Mouse (Mus musculus) WW6 (cell line): ENCODE data around the gene Myh7.
"Not testable (repeated sequence)": the region's sequence is repeated elsewhere in the genome, so short reads cannot be mapped to it uniquely, and the experiment has no call there.

ENCODE experiments used
- DNase-seq: peaks from one replicate; pipeline ENCODE4 v3.0.0-alpha.2; 2013; ENCODE audit warnings: low read depth, low spot score

Gene Myh7

DNA sequence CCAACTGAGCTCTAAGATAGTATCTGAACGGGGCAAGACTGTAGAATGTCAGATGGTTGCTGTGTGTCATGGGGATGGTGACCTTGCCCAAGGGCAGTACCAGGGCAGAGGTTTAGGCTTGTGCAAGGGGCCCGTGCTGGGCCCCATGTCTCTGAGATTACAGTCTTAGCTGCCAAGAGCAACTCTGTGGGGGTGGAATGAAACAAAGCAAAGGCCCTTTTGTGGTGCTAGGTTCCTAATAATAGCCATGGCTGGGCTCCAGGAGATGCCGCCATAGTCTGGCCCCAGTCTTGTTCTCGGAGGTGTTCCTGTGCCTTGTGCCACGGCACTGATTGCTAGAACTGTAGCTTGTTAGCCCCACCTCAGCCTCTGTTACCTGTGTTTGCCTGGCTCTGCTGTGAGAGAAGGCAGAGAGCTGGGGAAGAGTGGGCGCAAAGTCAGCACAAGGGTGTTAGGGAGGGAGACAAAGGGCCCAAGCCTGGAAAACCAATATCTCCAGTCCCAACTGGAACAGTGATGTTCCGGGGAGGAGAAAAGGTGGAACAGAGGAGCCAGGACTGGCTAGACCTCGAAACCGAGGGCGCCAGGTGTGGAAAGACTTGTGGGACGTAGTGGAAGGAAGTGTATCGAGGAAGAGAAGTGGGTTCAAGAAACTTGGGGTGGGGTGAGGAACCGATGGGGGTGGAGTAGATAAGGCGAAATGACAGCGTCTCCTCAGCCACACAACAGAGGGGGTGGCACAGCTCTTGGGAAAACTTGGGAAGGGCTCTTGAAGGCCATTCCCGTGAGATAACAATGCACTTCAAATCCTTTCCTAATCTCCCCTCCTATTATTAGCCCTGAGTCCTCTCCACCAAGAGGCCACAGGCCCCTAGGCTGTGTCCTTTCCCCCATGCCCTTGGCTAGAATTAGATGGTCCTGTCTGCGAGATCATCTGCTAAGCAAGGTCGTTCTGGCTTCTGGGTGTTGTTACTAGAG is 9.7 kb upstream of the Myh7 start:
- no peak for DNase-seq

GRCm38 (mm10) chr14:55002687-55003120 is 8.3 kb upstream of the Myh7 start:
- DNase-seq = no peak

DNA sequence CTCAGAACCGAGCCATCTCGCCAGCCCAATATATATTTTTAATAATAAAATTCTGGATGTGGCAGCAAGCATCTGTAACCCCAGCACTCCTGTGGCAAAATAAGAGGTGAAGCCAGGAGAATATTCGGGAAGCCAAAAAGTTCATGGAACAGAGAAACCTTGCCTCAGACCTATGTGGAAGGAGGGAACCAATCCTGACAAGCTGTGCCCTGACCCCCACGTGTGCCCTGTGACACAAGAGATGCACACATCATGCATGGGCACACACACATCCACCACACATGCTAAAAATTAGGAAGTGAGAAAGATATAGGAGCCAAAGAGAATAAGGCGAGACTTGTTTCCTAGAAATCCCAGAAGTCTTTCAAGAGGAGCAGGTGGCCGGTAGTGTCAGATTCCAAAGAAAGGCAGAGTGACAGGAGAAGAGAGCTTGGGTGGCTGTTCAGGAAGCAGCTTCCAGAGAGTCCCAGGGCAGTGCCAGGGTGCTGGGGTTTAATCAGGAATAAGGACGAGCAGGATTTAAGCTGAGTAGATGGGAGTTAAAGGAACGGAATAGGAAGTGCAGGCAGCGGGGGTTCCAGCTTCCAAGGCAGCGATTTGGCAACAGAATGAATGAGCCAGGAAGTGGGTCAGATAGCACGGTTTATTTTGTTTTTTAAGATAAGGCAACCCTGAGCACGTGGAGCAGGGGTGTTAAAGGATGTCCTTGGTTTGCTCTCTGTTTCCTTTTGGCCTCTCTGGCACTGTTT is 7.7 kb upstream of the Myh7 start:
- no peak for DNase-seq

DNA sequence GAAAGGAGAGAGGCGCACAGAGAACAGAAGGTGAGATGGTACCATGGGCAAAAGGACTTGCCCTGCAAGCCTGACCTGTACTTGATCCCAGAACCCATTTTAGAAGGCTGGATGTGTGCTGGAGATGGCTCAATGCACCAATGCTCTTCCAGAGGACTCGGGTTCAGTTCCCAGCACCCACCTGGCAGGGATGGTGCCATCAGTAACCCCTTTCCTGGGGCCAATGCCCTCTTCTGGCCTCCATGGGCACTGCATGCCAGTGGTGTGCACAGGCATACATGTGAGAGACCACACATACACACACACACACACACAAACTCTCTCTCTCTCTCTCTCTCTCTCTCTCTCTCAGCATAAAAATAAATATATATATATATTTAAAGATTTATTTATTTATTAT is 7.0 kb upstream of the Myh7 start:
- no peak for DNase-seq

- no peak for DNase-seq
Observed at GRCm38 (mm10) chr14:55000814-55001213, 6.4 kb upstream of the Myh7 start.

DNA sequence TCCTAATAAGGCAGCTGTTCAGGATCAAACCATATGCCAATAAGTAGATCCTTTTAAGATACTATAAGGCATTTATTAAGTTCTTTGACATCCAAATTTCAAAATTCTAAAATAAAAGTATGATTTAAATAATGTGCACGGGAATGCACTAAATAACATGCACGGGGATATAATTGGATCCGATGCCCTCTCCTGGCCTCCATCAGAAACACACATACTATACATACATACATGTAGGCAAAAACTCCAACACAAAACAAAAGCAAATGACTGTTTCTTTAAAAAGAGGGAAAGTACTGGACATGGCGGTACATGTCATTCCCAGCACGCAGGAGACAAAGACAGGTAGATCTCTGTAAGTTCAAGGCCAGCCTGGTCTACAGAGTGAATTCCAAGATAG is 5.4 kb upstream of the Myh7 start:
- DNase-seq = not testable (repeated sequence)

GRCm38 (mm10) chr14:54998680-54999079 is 4.3 kb upstream of the Myh7 start:
- DNase-seq = no peak

DNA sequence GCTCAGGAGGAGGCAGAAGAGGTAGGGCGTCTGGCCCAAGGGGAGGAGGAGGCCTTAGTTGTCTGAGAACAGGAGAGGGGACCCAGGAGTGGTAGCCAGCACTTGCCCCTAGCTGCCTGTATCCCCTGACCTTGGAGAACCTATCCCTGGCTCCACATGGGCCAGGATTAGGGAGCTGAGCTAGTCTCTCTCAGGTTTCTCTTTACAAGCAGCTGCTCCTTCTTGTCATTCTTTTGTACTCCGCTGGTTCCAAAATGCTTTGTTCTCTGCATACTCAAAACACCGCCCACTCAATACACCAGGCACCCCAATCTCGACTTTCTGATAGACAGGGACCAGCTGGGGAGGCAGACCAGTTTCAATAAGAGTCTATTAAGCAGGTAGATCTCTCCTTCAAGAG is 2.9 kb upstream of the Myh7 start:
- DNase-seq = no peak

- DNase-seq = no peak
Observed at GRCm38 (mm10) chr14:54996793-54997192, 2.4 kb upstream of the Myh7 start.

GRCm38 (mm10) chr14:54995457-54996138 is 1.2 kb upstream of the Myh7 start:
- no peak for DNase-seq

DNA sequence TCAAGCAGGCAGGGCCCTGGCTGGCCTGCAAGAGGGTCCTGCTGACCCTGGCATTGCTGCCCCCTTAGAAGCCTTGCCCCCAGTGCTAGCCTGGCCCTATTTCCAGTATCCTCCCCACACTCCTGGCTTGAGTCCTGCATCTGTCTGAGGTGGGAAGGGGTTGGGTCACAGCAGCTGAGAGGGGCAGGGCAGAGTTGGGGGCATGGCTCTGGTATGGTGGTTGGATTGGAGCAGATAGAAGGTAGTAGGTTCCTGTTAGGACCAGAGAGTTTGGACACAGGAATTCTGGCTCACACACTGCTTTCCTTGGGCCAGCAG is 402 bp upstream of the Myh7 start:
- no peak for DNase-seq

- no peak for DNase-seq
Observed at GRCm38 (mm10) chr14:54993636-54994035, 790 bp downstream of the Myh7 start.

GRCm38 (mm10) chr14:54992196-54992595 is 2.2 kb downstream of the Myh7 start:
- no peak for DNase-seq

DNA sequence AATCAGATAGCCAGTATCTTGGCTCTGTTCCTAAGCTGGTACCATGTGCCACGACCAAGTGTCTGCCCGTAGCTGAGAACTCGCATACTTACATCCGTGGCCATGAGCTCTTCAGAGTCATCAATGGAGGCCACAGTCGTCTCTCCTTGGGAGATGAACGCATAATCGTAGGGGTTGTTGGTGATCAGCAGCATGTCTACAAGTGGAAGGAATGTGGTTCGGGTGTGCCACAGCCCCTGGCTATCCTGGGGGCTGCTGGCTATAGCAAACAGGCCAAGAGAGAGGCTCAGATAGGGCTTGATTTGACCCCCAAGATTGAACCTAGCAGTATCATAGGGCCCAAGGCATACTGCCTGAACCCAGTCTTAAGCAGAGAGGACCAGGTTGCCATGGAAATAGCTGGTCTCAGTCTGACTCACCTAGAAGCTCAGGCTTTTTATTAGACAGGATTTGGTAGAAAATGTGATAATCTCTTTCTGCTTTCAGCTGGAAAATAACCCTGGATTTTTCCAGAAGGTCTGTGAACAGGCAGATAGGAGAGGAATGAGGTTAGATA is 4.5 kb downstream of the Myh7 start:
- DNase-seq = no peak

DNA sequence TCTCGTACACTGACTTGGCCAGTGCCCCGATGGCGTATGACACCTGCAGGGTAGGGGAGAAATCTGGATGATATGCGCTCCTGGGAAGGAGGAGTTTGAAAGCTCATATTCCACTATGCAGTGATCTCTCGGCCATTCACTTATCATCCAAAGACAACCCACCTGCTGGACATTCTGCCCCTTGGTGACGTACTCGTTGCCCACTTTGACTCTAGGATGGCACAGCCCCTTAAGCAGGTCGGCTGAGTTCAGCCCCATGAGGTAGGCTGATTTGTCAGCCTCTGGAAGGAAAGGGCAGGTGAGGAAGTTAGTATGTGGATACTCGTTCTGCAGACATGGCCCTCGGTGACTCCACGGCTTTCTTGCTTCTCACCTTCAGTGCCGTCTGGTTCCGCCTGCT is 5.5 kb downstream of the Myh7 start:
- DNase-seq = no peak

GRCm38 (mm10) chr14:54988350-54988874 is 6.0 kb downstream of the Myh7 start:
- not testable (repeated sequence) for DNase-seq

- DNase-seq = no peak
Observed at GRCm38 (mm10) chr14:54981934-54982333, 12.5 kb downstream of the Myh7 start.

- DNase-seq = no peak
Observed at GRCm38 (mm10) chr14:54978664-54979063, 15.8 kb downstream of the Myh7 start.

- DNase-seq = no peak
Observed at GRCm38 (mm10) chr14:54976633-54977032, 17.8 kb downstream of the Myh7 start, which contains the start of gene Gm17428. Gene Gm17428, plus strand, starts transcription at chr14:54976933.

DNA sequence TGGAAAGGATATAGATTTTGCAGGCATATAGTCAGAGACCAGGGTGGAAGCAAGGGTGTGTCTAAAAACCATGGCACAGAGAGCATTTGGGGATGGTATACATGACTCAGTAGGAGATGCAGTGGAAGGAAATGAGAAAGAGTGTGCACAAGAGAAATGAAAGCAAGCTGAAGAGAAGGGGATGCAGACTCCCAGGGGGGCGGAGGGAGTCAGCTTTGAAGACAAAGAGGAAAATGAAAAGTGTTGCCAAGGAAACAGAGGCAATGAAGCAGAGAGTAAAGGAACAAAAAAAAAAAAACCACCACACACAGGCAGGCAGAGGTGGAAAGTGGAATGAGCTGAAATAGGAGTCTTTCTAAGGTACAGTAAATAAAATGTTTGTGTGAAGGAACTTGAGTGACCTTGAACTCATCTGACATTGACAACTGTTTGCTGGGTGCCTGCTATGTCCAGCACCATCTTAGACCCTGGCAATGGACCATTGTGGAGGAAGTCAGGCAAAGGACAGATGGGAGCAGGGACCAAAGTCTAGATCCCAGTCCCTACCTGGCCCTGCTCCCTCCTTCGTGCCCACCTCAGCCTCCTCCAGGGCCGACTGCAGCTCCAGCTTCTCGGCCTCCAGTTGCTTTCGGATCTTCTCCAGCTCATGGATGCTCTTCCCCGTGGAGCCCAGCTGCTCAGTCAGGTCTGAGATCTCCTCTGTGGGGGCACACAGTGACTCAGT is 20.2 kb downstream of the Myh7 start:
- DNase-seq = no peak

DNA sequence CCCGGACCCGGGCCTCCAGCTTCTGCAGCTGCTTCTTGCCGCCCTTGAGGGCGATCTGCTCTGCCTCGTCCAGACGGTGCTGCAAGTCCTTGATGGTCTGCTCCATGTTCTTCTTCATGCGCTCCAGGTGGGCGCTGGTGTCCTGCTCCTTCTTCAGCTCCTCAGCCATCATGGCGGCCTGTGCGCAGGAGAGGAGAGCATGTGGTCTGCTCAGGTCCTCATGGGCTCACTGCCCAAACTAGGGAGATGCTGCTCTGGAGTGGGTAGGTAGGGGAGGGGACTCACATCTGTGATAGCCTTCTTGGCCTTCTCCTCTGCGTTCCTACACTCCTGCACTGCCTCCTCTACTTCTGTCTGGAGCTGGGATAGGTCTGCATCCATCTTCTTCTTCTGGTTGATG is 21.6 kb downstream of the Myh7 start:
- not testable (repeated sequence) for DNase-seq
